Mouse (Mus musculus): Measurements from ENCODE around the gene Foxp1. TPM values are rescaled to one million over a fixed set of nuclear protein-coding genes. Genes with fewer than 3 reads are reported as not detected.

Foxp1 gene
- total RNA-seq, 2 experiments from 2014 or later: 132 to 157 TPM

DNA sequence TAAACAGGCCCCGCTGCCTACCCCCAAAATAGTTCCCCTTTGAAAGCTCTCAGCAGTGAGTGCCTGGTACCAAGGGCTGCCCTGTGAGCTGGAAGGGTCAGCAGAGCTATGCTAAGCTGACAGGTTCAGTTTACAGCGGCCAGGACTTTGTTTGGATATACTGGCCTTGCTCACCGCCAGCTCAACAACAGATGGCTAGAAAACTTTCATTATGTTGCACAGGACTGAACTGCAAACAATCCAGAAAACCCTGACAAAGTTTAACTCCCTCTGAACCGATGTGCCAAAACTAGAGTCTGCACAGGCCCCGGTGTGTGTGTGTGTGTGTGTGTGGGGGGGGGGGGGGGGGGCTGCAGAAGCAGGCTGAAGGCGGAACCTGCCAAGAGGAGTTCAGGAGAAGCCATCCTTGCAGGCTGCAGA, 421.0 kb downstream of the Foxp1 start:
- no peak for DNase-seq (ENCODE audit: low spot score in 2 of 2)
- intact Hi-C loops (cut with DNase I): no loop called here

- intact Hi-C loops (cut with DNase I): no loop called here
- DNase-seq (ENCODE audit: low spot score in 2 of 2): no peak
Observed at GRCm38 (mm10) chr6:99100331-99100730, 422.2 kb downstream of the Foxp1 start.

- DNase-seq (ENCODE audit: low spot score in 2 of 2): no peak
- intact Hi-C loops (cut with DNase I): no loop called here
Observed at GRCm38 (mm10) chr6:99099781-99100180, 422.7 kb downstream of the Foxp1 start.

GRCm38 (mm10) chr6:99097191-99097590, 425.3 kb downstream of the Foxp1 start:
- DNase-seq (ENCODE audit: low spot score in 2 of 2): no peak
- intact Hi-C loops (cut with DNase I): no loop called here

GRCm38 (mm10) chr6:99096776-99097166, 425.8 kb downstream of the Foxp1 start:
- DNase-seq (ENCODE audit: low spot score in 2 of 2): no peak
- intact Hi-C loops (cut with DNase I): no loop called here

DNA sequence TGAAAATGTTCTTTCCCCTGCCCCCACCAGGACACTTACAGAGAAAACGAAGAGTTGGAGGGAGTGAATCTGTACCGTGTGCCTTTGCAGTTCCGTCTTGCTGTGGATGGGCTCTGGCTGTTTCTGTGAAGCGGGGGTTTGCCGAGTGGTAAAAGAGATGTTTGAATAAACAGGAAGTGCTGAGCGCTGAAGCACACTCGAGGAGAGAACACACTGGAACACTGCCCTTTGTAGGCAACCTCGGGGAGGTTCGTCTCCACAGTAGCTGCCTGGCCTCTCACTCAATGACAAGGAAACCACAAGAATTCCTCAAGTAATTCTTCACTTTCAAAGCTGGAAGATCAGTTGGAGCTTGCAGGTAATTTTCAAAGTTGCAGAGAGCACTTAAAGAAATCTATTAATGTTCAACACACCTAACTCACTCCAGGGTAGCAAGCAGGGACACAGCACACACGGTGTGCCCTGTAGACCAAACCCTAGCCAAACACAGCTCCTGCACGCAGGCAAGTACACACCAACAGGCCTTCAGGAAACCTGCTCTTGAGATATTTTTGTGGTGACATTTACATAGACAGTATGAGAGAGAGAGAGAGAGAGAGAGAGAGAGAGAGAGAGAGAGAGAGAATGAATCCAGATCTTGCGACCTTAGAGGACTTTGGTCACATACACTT, 426.3 kb downstream of the Foxp1 start:
- intact Hi-C loops (cut with DNase I): no loop called here
- peak; percentile 32 to 43 for DNase-seq (ENCODE audit: low spot score in 2 of 2)

DNA sequence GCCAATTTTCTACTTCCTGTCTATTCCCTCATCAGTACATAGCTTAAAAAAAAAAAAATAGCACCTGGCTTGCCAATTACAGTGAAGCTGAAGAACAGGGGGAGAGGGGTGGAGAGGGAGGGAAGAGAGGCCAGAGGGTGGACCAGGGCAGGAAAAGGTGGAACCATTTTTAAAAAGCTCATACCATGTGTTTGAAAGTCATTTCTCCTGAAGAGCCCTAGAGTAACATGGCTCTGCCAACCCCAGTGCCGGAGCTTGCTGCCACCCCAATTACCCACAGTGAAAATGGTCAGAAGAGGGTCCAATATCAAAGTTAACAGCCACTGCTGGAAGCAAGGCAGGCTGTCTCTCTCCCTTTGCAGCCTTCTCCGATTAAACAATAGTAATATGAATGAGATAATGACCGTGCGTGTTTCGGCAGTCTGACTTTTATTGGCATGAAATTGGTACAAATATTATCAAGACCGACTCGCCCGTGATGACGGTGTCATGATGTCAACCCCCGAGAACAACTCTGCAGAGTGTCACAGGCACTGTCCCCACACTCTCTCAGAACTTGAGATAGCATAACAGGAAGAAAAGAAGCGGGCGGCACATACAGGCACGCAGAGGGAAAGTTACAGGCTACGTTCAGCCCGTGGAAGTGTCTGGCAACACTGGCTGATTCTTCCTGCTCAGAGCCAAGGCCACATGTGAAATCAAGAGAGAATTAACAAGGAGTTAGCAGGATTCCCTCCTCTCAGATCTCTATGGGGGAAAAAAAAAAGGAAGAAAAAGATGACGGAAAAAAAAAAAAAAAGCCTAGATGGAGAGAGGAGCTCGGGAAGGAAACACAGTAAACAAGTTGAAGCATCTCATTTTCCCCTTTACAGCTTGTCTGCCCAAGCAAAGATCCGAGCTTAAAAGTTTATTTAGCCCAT, 427.1 kb downstream of the Foxp1 start:
- no peak for DNase-seq (ENCODE audit: low spot score in 2 of 2)
- intact Hi-C loops (cut with DNase I): no loop called here

DNA sequence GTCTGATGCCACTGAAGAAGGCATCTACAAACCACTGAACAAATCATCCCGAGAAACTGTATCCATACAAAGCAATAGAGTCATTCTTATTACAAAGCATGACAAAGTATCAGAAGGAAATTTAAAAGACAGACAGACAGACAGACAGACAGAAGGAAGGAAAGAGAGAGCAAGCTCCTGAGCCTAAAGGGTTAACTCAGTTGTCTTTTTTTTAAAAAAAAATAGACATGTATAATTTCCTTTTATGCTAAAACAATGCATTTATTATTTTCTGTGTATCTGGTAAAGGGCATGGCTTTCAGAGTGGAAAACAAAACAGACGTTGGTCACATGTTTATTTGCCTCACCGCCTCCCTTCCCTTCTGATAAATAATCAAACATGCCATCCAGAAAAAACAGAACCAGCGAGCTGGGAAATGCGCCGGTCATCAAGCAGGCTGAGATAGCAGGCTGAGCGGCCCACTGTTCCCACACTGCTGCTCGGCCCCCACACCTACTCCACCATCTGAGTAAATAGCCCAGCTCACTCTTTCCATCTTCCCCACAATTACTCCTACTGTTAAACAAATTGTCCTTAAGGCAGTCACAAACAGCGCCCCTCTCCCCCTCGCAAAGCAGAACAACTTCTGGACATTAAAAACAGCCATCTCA, 428.1 kb downstream of the Foxp1 start:
- intact Hi-C loops (cut with DNase I): no loop called here
- no peak for DNase-seq (ENCODE audit: low spot score in 2 of 2)

DNA sequence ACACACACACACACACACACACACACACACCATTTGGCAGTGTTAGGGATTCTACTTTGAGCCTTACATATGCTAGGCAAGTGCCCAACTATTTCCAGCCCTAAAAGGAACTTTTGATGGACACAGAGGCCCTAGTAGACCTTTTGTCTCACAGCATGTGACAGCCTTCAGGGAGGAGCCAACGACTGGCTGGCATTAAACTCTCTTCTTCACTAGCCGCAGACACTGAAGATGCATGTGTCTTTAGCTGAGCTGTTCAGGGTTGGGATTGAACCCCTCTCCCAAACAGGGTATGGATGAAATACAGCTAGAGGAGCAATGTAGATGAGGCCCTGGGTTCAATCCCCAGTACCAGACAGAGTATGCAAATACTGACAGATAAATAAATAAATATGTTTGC, 428.7 kb downstream of the Foxp1 start:
- DNase-seq (ENCODE audit: low spot score in 2 of 2): no peak
- intact Hi-C loops (cut with DNase I): no loop called here

DNA sequence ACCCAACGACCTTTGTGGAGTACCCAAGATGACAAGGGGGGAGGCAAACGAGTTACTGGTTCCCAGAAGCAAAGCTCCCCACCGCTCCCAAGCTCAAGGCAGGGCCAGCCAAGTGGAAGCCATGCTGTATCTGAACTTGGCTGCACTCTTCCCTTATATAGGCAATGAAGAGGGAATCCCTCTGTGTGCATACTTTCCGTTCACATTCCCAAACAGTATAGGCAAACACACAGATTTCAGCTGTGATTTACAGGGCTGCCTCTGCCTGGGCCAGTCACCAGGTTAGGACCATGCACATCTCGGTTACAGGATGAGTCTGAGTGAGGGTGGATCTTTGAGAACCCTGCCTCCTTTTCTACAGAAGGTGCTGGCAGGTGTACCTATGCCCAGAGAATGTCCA, 429.3 kb downstream of the Foxp1 start:
- no peak for DNase-seq (ENCODE audit: low spot score in 2 of 2)
- intact Hi-C loops (cut with DNase I): no loop called here

DNA sequence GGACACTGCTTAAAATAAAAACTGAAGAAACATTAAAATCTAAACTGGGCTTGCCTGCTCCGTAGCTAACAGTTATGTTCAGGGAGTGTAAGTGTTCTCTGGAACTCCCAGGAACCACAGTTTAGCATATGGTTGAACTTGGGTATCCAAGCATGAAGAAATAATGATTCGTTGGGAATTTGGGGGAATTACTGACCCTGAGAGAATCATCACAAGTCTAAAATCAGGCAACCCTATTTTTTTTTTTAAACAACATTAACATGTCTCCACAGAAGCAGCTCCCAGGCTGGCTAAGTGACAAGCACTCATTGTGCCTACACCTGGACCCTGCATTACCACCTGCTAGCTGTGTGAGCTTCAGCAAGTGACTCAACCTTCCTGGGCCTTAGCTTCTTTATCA, 430.7 kb downstream of the Foxp1 start:
- intact Hi-C loops (cut with DNase I): no loop called here

DNA sequence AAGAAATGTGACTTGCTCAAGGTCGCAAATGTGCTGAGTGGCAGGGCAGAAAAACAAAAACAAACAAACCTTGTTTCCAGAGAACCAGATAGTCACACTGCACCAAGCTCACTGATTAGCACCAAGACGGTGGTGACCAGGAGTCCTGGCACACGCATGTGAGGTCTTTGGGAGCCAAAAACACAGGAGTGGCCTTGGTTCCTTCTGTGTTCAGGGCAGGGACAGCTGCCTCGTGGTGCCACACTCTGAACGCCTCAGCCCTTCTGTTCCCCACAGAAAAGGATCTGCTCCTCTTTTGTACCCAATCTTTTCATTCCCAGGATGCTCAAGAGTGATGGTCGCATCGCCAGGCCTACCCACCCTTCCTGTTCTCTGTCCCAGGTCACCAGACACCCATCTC, 434.9 kb downstream of the Foxp1 start:
- intact Hi-C loops (cut with DNase I): no loop called here

More for the DNA sequence above, 430.7 kb downstream of the Foxp1 start:
- no peak for DNase-seq (ENCODE audit: low spot score in 2 of 2)

GRCm38 (mm10) chr6:99084956-99085355, 437.6 kb downstream of the Foxp1 start:
- intact Hi-C loops (cut with DNase I): no loop called here

More for the DNA sequence above, 434.9 kb downstream of the Foxp1 start:
- no peak for DNase-seq (ENCODE audit: low spot score in 2 of 2)

DNA sequence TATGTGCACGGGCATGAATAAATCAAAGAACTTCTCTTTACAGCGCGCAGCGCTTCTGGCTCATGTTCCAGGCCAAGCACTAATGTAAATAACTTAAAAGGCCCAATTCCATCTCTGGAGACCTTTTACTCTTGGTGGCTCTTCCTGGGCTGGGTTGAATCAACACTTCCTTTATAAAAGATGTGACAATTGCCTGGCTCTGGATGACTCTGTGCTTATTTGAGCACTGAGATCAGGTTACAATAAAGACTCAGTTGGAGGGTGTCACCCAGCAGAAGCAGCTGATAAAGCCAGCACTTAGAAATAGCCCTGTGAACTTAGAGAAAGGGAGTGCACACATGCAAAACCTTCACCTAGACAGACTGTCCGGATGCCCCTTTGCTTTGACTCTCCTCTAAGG, 441.3 kb downstream of the Foxp1 start:
- no peak for DNase-seq (ENCODE audit: low spot score in 2 of 2)
- intact Hi-C loops (cut with DNase I): no loop called here

More at GRCm38 (mm10) chr6:99084956-99085355, 437.6 kb downstream of the Foxp1 start:
- DNase-seq (ENCODE audit: low spot score in 2 of 2): peak in 1 of 2 experiments; percentile 48

DNA sequence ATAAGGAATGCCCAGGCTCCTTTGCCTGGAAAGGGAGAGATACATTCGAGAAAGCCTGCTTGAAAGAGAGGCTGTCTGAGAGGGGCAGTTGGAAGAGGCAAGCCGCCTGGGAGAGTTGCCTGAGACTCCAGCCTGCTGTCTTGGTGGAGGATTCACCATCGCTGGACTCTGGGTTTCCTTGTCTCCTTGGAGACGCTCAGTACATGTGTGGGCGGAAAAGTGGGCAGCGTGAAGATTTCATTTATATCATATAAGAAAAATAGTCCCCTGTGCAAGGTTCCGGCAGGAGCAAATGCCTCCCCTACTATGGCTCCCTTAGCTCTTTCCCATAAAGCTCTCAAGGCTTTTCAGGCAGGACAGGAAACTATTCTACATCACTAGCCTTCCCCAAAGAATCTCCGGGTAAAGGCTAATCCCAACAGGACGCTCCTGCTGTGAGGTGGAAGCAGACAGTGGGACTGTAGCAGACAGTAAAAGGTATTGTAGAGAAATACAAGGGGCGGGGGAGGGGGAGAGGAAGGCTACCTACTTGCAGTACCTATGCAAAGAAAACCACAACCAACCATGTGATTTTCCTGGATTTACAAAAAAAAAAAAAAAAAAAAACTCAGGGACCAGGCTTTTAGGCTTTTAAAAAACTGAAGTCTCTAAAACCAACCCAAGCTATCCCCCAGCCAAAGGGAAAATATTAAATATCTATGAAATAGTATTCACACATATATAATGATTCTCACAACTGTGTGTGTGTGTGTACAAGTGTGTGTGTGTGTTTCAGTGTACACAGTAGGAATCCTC, 443.3 kb downstream of the Foxp1 start:
- peak; percentile 71 to 95 for DNase-seq (ENCODE audit: low spot score in 2 of 2)
- intact Hi-C loops (cut with DNase I): no loop called here

GRCm38 (mm10) chr6:99078089-99078488, 444.4 kb downstream of the Foxp1 start:
- no peak for DNase-seq (ENCODE audit: low spot score in 2 of 2)
- intact Hi-C loops (cut with DNase I): no loop called here

DNA sequence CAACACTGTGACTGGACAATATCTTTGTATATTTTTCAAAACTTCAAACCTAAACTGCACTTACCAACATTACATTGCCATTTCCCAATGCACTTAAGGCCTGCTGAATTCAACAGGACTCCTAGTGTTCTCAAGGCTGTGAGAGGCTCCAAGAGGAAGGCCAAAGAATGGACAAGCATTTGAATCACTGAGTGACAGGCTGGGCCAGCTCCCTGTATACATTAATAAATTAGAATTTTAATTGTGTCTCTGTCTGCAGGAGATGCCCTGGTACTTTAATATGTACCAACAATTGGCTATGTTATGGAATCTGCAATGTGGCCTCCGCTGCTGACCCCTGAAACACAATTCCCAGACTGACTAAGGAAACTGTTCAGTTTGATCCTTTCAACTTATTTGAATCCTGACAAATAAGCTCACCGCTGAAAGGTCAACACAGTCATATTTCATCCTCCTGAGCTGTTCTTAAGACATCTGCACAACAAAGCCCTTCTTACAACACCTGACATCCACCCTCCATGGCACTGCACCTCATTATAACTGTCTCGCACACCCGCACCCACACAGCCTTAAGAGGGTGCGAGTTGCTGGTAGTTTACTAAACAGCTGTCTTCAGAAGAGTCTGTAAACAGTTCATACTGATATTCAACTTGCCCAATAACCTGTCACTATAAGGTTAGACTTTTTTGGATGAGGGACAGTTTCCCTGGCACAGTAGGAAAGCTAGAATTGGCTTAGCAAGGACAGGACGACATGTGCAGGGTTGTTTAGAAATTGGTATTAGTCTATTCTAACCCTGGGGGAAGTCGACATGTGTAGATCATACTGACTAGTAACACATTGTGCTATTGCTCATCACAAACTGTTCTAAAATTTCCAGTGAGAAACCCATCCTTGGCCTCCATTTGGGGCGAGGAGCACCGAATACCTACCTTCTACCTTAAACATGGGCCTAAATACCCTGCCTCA, 448.9 kb downstream of the Foxp1 start:
- intact Hi-C loops (cut with DNase I): no loop called here
- DNase-seq (ENCODE audit: low spot score in 2 of 2): no peak

DNA sequence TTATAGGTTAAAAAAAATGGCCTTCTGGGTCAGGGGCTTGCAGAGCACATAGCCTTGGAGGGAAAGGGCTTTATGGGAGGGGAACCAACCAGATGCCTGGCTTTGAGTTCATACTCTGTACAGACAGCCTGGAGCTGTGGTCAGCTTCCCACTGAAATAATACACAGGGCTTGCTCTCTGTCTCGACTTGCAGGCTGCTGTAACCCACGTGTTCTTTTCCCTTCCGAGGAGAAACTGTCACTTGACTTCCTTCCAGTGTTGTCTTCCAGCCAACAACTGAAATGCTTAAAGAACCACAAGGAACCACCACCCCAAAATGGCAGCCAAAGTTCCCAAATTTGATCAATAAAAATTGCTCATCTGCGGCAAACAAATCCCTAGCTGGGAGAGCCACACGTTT, 451.8 kb downstream of the Foxp1 start:
- intact Hi-C loops (cut with DNase I): no loop called here
- DNase-seq (ENCODE audit: low spot score in 2 of 2): no peak

- no peak for DNase-seq (ENCODE audit: low spot score in 2 of 2)
- intact Hi-C loops (cut with DNase I): no loop called here
Observed at GRCm38 (mm10) chr6:99069726-99070125, 452.8 kb downstream of the Foxp1 start.

Measured in left cerebral cortex, postnatal 25 days (tissue).